Mouse (Mus musculus) bone marrow, adult 2 months (tissue): ENCODE data around the gene Rrp8.

Experiments used
- CTCF ChIP-seq: fragments of 200-500 bp; IDR thresholded peaks from 2 replicates; pipeline ENCODE4 v1.5.1; 2011; ENCODE audit warnings: low read length, control low read depth; ENCODE audit not compliant: control insufficient read depth, insufficient read depth
- POLR2A ChIP-seq: fragments of 200-500 bp; IDR thresholded peaks from 2 replicates; pipeline ENCODE4 v1.6.1; 2011; ENCODE audit warnings: low read depth, mild to moderate bottlenecking, control low read depth, low read length, borderline replicate concordance; ENCODE audit not compliant: control insufficient read depth

DNA sequence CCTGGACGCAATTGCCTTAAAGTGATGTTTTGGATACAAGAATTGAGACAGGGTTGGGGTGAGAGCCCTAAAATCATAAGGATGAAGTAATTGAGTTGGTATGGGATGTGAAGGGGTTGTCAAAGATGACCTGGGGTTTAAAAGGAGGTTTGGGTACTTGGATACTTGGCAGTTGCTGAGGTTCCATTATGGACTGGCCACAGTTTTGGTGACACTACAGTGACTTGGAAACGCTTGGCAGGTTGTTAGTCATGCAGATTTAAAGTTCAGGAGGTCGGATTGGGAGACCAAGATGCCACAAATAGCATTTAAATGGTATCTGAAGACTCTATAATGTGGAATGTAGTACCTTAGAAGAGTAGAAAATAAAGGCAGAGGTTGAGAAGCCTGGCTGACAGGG is 463 bp upstream of the Rrp8 start:
- TF ChIP-seq CTCF (no peak), POLR2A (no peak)
